Mouse (Mus musculus): ENCODE data around the gene Rbm19. TPM values are rescaled to one million over a fixed set of nuclear protein-coding genes. Genes with fewer than 3 reads are reported as not detected.

Rbm19 gene
- total and polyA plus RNA-seq, 3 experiments: 66.3 to 74.3 TPM; not detected in 1

GRCm38 (mm10) chr5:120211182-120211581 is 94.9 kb downstream of the Rbm19 start:
- DNase-seq (ENCODE audit: low read depth, low spot score): no peak
- TF ChIP-seq MAX (IDR thresholded peaks at IDR 0.05; ENCODE audit: low read length) (no peak), MAZ (IDR thresholded peaks at IDR 0.05; ENCODE audit: low read depth, low read length) (no peak), MAFK (IDR thresholded peaks at IDR 0.05; ENCODE audit: borderline replicate concordance, low read depth, low read length) (no peak), TAL1 (IDR thresholded peaks at IDR 0.05; ENCODE audit: low read length) (no peak), ETS1 (IDR thresholded peaks at IDR 0.05; ENCODE audit: low read depth, low read length) (no peak), USF2 (IDR thresholded peaks at IDR 0.05; ENCODE audit: borderline replicate concordance in 1 of 2, insufficient read depth in 1 of 2, low read depth in 1 of 2, low read length in 2 of 2) (no peak), ZMIZ1 (IDR thresholded peaks at IDR 0.05; ENCODE audit: low read depth, low read length) (no peak), TCF12 (IDR thresholded peaks at IDR 0.05; ENCODE audit: low read depth, low read length) (no peak), MXI1 (IDR thresholded peaks at IDR 0.05; ENCODE audit: low read depth, low read length) (no peak)
- Histone ChIP-seq H3K27ac (ENCODE audit: control insufficient read depth, low read depth, low read length) (no peak overlapping the region), H3K27me3 (ENCODE audit: control insufficient read depth in 1 of 2, insufficient read depth in 2 of 2, low read length in 2 of 2) (no peaks in the 10 kb centered on the region), H3K9ac (ENCODE audit: control insufficient read depth, low read depth, low read length, poor library complexity, severe bottlenecking) (no peak overlapping the region), H3K36me3 (ENCODE audit: control insufficient read depth in 1 of 2, insufficient read depth in 2 of 2, low read length in 2 of 2) (no peaks in the 10 kb centered on the region), H3K4me1 (ENCODE audit: control insufficient read depth in 1 of 2, insufficient read depth in 2 of 2, low read length in 2 of 2) (no peaks in the 10 kb centered on the region), H3K4me3 (ENCODE audit: control insufficient read depth in 1 of 2, insufficient read depth in 1 of 2, low read depth in 2 of 2, low read length in 2 of 2) (no peak overlapping the region), H3K9me3 (replicated peaks; ENCODE audit: insufficient read depth, low read length) (no peaks in the 10 kb centered on the region), H3K79me2 (ENCODE audit: control insufficient read depth, insufficient read depth, low read length, poor library complexity) (no peaks in the 10 kb centered on the region)

GRCm38 (mm10) chr5:120214511-120214910 is 98.2 kb downstream of the Rbm19 start:
- no peaks in the 10 kb centered on the region for H3K79me2 ChIP-seq (ENCODE audit: control insufficient read depth, insufficient read depth, low read length, poor library complexity)
- H3K27me3 ChIP-seq (ENCODE audit: control insufficient read depth in 1 of 2, insufficient read depth in 2 of 2, low read length in 2 of 2): no peaks in the 10 kb centered on the region
- no peak overlapping the region for H3K9ac ChIP-seq (ENCODE audit: control insufficient read depth, low read depth, low read length, poor library complexity, severe bottlenecking)

GRCm38 (mm10) chr5:120221216-120221615 is 105.0 kb downstream of the Rbm19 start:
- H3K4me3 ChIP-seq (ENCODE audit: control insufficient read depth in 1 of 2, insufficient read depth in 1 of 2, low read depth in 2 of 2, low read length in 2 of 2): no peak overlapping the region
- DNase-seq (ENCODE audit: low read depth, low spot score): no peak
- TF ChIP-seq CHD2 (IDR thresholded peaks at IDR 0.05; ENCODE audit: low read length): no peak
- H3K27ac ChIP-seq (ENCODE audit: control insufficient read depth, low read depth, low read length): no peak overlapping the region
- no peaks in the 10 kb centered on the region for H3K27me3 ChIP-seq (ENCODE audit: control insufficient read depth in 1 of 2, insufficient read depth in 2 of 2, low read length in 2 of 2)
- no peaks in the 10 kb centered on the region for H3K79me2 ChIP-seq (ENCODE audit: control insufficient read depth, insufficient read depth, low read length, poor library complexity)
- H3K9me3 ChIP-seq (replicated peaks; ENCODE audit: insufficient read depth, low read length): no peaks in the 10 kb centered on the region
- H3K4me1 ChIP-seq (ENCODE audit: control insufficient read depth in 1 of 2, insufficient read depth in 2 of 2, low read length in 2 of 2): no peaks in the 10 kb centered on the region
- H3K36me3 ChIP-seq (ENCODE audit: control insufficient read depth in 1 of 2, insufficient read depth in 2 of 2, low read length in 2 of 2): no peaks in the 10 kb centered on the region
- no peak overlapping the region for H3K9ac ChIP-seq (ENCODE audit: control insufficient read depth, low read depth, low read length, poor library complexity, severe bottlenecking)

More at GRCm38 (mm10) chr5:120214511-120214910, 98.2 kb downstream of the Rbm19 start:
- H3K27ac ChIP-seq (ENCODE audit: control insufficient read depth, low read depth, low read length): no peak overlapping the region
- H3K4me1 ChIP-seq (ENCODE audit: control insufficient read depth in 1 of 2, insufficient read depth in 2 of 2, low read length in 2 of 2): no peaks in the 10 kb centered on the region
- no peak overlapping the region for H3K4me3 ChIP-seq (ENCODE audit: control insufficient read depth in 1 of 2, insufficient read depth in 1 of 2, low read depth in 2 of 2, low read length in 2 of 2)
- no peaks in the 10 kb centered on the region for H3K9me3 ChIP-seq (replicated peaks; ENCODE audit: insufficient read depth, low read length)
- no peaks in the 10 kb centered on the region for H3K36me3 ChIP-seq (ENCODE audit: control insufficient read depth in 1 of 2, insufficient read depth in 2 of 2, low read length in 2 of 2)
- DNase-seq (ENCODE audit: low read depth, low spot score): no peak
- TF ChIP-seq ZMIZ1 (IDR thresholded peaks at IDR 0.05; ENCODE audit: low read depth, low read length): no peak
- TF ChIP-seq NELFE (IDR thresholded peaks at IDR 0.05; ENCODE audit: low read depth, low read length): no peak
- no peak for TF ChIP-seq ZC3H11A (IDR thresholded peaks at IDR 0.05; ENCODE audit: low read depth, low read length)
- no peak for TF ChIP-seq ETS1 (IDR thresholded peaks at IDR 0.05; ENCODE audit: low read depth, low read length)
- no peak for TF ChIP-seq USF2 (IDR thresholded peaks at IDR 0.05; ENCODE audit: borderline replicate concordance in 1 of 2, insufficient read depth in 1 of 2, low read depth in 1 of 2, low read length in 2 of 2)
- no peak for TF ChIP-seq BHLHE40 (IDR thresholded peaks at IDR 0.05; ENCODE audit: borderline replicate concordance, low read depth, low read length)
- no peak for TF ChIP-seq GATA1 (IDR thresholded peaks at IDR 0.05; ENCODE audit: low read depth, low read length)
- TF ChIP-seq MEF2A (IDR thresholded peaks at IDR 0.05; ENCODE audit: extremely low read depth, insufficient replicate concordance, low read depth, low read length, poor library complexity, severe bottlenecking): no peak
- TF ChIP-seq UBTF (IDR thresholded peaks at IDR 0.05; ENCODE audit: borderline replicate concordance, insufficient read depth, low read depth, low read length): no peak
- no peak for TF ChIP-seq POLR2A (IDR thresholded peaks at IDR 0.05; ENCODE audit: control insufficient read depth in 1 of 2, insufficient read depth in 1 of 2, low read depth in 1 of 2, low read length in 2 of 2, poor library complexity in 1 of 2)
- TF ChIP-seq TBP (IDR thresholded peaks at IDR 0.05; ENCODE audit: low read depth, low read length): no peak
